Mouse (Mus musculus) embryo, embryonic 11.5 days (tissue): ENCODE measurements around the gene Rara.
"Not testable (repeated sequence)": the region's sequence is repeated elsewhere in the genome, so short reads cannot be mapped to it uniquely, and the experiment has no call there.

Source experiments
- DNase-seq: peaks from one replicate; pipeline ENCODE4 v3.0.0-alpha.2; 2012; ENCODE audit warnings: low read depth, low spot score

Rara gene

GRCm38 (mm10) chr11:98927438-98928076 lies at the start of gene Rara:
Gene Rara (plus strand): TSS chr11:98927818.
- no peak for DNase-seq

GRCm38 (mm10) chr11:98887703-98888102 lies 39.9 kb upstream of the Rara start:
- DNase-seq, result no peak

DNA sequence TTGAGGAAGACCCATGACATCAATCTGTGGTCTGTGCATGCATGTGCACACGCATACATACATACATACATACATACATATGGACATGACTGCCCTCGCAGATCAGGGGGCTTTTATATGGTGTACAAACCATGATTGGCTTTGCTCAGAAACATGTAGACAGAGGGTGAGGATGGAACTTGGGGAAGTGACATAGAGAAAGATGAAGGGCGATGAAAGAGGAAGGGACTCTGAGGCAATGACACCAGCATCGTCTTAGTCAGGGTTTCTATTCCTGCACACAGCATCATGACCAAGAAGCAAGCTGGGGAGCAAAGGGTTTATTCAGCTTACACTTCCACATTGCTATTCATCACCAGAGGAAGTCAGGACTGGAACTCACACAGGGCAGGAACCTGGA lies 38.5 kb upstream of the Rara start:
- no peak for DNase-seq

- no peak for DNase-seq
These were observed 37.6 kb upstream of the Rara start for GRCm38 (mm10) chr11:98889977-98890376.

- DNase-seq, result no peak
These were observed 35.2 kb upstream of the Rara start for GRCm38 (mm10) chr11:98892426-98892825.

DNA sequence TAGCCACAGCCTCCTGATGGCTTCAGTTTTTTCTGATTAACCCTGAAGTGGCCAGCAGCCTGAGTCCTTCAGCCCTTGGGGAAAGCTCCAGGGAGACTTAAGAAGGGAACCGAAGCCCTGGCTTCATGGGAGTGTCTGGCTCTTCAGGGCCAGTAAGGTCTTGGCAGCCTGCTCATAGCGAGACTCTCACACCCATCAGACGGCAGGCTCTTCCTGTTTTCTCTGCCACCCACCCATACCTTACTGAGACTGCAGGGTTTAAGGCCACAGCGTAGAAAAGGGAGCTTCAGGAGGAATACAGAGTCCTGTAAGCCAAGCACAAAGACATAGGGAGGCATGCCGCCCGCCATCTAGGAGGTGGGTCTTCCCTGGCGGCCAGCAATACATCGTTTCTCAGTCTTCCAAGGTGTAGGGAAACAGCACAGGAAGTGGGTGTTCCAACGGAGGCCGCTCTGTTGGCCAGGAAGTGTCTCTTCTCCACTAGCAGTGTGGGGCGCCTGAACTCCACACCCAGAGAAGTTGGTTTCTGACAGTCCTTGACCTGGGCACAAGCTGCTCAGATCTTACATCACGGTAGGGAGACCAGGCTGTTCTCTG lies 27.0 kb upstream of the Rara start:
- DNase-seq, result no peak

DNA sequence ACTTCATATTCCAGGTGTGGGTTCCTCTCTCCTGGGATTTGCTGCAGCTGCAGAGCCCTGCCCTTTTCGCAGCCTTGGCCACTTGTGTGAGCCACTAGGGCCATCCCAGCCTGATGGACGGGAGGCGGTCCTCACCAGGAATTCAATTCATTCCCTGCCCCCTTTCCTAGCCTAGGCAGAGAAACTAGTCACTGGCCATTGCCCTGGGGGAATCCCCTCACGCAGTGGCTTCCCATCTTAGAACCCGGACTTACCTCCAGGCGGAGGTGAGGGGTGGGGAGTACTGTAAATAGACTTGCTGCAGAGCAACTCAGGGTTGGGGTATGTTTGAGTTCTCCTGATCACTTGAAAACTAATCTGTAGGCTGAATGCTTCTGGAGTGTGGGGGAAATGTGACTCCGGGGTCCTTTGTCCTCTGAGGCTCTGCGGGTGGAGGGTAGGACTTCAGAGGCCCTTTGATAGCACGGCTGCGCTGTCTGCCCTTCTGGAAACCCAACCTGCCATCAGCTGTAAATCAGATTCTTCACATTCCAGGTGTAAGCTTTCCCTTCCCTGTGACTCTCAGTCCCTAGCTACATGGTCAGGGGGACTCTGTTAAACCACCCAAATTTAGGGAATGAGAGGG lies 24.9 kb upstream of the Rara start:
- DNase-seq, result no peak

DNA sequence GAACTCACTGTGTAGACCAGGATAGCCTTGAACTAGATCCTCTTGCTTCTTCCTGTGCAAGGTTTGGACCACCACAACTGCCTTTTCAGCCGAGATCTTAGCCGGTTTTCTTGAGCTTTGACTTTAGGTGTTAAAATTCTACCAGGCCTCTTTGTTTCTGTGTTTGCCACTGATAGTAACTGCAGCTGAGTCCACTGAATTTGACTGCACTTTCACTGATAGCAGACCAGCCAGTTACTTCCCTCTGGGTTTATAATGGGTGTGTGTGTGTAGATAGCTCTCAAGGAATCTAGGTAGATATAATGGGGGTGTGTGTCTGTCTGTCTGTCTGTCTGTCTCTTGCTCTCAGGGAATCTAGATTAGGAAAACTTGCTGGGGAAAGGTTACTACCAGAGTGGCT lies 23.0 kb upstream of the Rara start:
- no peak for DNase-seq

GRCm38 (mm10) chr11:98905033-98905432 lies 22.6 kb upstream of the Rara start:
- DNase-seq, result no peak

GRCm38 (mm10) chr11:98905583-98905982 lies 22.0 kb upstream of the Rara start:
- no peak for DNase-seq

GRCm38 (mm10) chr11:98907063-98907436 lies 20.6 kb upstream of the Rara start:
- no peak for DNase-seq

- DNase-seq, result peak; percentile 98
These were observed 20.0 kb upstream of the Rara start, which contains the start of gene Cdc6 for GRCm38 (mm10) chr11:98907437-98908173. Gene Cdc6 (plus strand): TSS chr11:98907801.

GRCm38 (mm10) chr11:98909654-98910053 lies 18.0 kb upstream of the Rara start:
- DNase-seq, result no peak

DNA sequence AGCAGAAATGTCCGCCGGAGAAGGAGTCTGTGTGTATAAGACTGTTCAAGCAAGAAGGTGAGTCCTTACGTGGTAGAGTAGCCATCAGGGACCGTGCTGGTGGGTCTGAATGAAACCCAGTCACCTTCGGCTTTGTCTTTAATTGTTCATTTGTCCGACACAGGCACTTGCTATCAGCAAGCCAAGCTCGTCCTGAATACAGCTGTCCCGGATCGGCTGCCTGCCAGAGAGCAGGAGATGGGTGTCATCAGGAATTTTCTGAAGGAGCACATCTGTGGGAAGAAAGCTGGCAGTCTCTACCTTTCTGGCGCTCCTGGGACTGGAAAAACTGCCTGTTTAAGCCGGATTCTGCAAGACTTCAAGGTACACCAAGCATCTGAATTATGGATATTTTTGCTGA lies 17.2 kb upstream of the Rara start:
- no peak for DNase-seq

- DNase-seq, result no peak
These were observed 16.1 kb upstream of the Rara start for GRCm38 (mm10) chr11:98911498-98911897.

DNA sequence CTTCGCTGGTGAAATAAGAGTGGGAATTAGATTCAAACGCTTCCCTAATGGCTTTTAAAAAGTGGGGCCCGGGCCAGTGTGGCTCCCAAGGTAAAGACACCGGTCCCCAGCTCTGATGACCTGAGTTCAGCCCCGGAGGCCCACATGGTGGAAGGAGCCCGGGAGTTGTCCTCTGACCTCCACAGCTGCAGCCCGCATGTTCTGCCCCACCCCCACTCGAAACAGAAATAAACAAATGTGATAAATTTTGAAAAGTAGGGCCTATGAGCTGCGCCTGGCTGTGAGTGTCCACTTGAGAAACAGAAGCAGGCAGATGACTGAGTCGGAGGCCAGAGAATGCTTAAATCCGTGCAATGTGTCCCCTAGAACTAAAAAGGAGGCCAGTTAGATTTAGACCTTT lies 13.4 kb upstream of the Rara start:
- DNase-seq, result no peak

DNA sequence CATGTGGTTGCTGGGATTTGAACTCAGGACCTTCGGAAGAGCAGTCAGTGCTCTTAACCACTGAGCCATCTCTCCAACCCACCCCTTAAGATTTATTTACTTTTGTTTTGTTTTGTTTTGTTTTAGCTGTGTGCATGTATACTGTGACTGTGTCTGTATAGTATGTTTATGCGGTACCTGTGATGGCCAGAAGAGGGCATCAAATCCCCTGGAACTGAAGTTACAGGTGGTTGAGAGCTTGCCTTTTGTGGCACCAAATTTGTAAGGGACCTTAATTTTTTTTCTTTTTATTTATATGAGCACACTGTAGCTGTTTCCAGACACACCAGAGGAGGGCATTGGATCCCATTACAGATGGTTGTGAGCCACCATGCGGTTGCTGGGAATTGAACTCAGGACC lies 11.2 kb upstream of the Rara start:
- not testable (repeated sequence) for DNase-seq

GRCm38 (mm10) chr11:98917428-98918005 lies 10.1 kb upstream of the Rara start:
- no peak for DNase-seq

DNA sequence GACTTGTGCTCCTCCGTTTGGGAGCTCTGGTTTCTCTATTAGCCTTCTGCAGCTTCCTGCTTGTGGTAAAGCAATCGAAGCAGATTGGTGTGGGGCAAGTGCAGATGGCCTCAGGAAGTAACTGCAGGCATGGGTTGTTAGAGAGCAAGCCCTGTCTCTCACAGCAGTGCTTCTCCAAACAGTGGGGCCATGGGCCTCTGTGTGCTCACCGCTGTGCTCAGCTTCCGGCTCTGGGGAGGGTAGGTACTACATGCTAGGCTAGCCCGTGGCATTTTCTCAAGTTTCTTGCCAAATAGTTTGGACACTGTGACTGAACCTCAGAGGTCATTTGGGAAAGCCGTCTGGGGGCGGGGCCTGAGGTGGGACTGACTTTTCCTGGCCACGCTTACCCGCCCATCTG lies 9.4 kb upstream of the Rara start:
- DNase-seq, result no peak

DNA sequence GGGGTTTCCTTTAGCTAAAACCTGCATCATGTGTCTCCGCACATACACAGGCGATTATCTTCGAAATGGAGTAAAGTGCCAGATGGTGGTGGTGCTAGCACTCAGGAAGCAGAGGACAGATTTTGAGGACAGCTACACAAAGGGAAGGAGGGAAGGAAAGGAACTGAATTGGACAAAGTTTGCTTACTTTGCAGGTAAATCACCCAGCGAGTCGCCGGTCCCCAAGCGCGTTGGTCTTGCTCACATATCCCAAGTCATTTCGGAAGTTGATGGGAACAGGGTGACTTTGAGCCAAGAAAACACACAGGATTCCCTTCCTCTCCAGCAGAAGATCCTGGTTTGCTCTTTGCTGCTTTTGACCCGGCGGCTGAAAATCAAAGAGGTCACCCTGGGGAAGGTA lies 8.6 kb upstream of the Rara start:
- DNase-seq, result no peak

DNA sequence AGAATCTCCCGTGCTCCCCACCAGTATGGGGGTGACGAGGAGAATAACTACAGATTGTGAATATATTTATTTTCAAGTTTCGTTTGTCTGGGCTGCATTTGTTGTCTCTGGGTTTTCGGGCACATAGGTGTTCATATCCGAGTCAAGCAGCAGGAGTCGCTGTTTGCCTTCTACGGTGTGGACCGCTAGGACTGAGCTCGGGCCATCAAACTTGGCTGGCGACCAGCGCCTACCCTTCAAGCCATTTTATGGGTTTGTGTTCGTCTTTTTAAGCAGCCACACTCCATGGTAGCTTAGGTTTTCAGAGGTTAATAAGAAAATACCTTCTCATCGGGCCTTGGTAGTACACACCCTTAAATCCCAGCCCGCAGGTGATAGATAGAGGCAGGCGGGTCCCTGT lies 5.8 kb upstream of the Rara start:
- DNase-seq, result not testable (repeated sequence)

GRCm38 (mm10) chr11:98922307-98922706 lies 5.3 kb upstream of the Rara start:
- not testable (repeated sequence) for DNase-seq
